Mouse (Mus musculus) left cerebral cortex, adult 9 months (tissue): ENCODE measurements at regions not wholly inside any gene's neighbourhood (a gene's known extent, or its start where the extent isn't known, plus 50 kb on each side); places are given as distances from the start of the nearest gene placed in this dataset.
A peak's percentile ranks its signal among the peaks of the same experiment; 100 is the strongest.
"Not testable (repeated sequence)": the region's sequence is repeated elsewhere in the genome, so short reads cannot be mapped to it uniquely, and the experiment has no call there.

ENCODE experiments used
- DNase-seq, 2 experiments: peaks; one replicate each; pipeline ENCODE4 v3.0.0; 2022; ENCODE audit warnings: low spot score in 2 of 2

GRCm38 (mm10) chrX:12294941-12295340 lies 134.8 kb upstream of the Bcor start:
- no peak for DNase-seq

GRCm38 (mm10) chrX:12296264-12297053 lies 136.3 kb upstream of the Bcor start:
- DNase-seq: no peak

GRCm38 (mm10) chrX:12298609-12299008 lies 138.5 kb upstream of the Bcor start:
- DNase-seq: no peak

- no peak for DNase-seq
Observed at GRCm38 (mm10) chrX:12299236-12299635, 139.1 kb upstream of the Bcor start.

- peak in 1 of 2 experiments; percentile 19 for DNase-seq
Observed at GRCm38 (mm10) chrX:12304678-12305077, 144.5 kb upstream of the Bcor start.

GRCm38 (mm10) chrX:12306940-12307339 lies 146.8 kb upstream of the Bcor start:
- no peak for DNase-seq

GRCm38 (mm10) chrX:12312534-12312933 lies 152.4 kb upstream of the Bcor start:
- no peak for DNase-seq

GRCm38 (mm10) chrX:12315658-12316057 lies 155.5 kb upstream of the Bcor start:
- no peak for DNase-seq

GRCm38 (mm10) chrX:12317488-12317887 lies 157.3 kb upstream of the Bcor start:
- not testable (repeated sequence) for DNase-seq

- DNase-seq: no peak
Observed at GRCm38 (mm10) chrX:12318848-12319651, 158.9 kb upstream of the Bcor start.

GRCm38 (mm10) chrX:12322453-12322852 lies 162.3 kb upstream of the Bcor start:
- DNase-seq: no peak

- no peak for DNase-seq
Observed at GRCm38 (mm10) chrX:12323268-12323667, 163.1 kb upstream of the Bcor start.

GRCm38 (mm10) chrX:12323812-12324211 lies 163.7 kb upstream of the Bcor start:
- DNase-seq: no peak

- DNase-seq: no peak
Observed at GRCm38 (mm10) chrX:12327464-12327863, 167.3 kb upstream of the Bcor start.

GRCm38 (mm10) chrX:12340561-12340960 lies 180.4 kb upstream of the Bcor start:
- DNase-seq: peak; percentile 13 to 48

- no peak for DNase-seq
Observed at GRCm38 (mm10) chrX:12341356-12341965, 181.3 kb upstream of the Bcor start.

- DNase-seq: no peak
Observed at GRCm38 (mm10) chrX:12344805-12345555, 184.8 kb upstream of the Bcor start.

- DNase-seq: no peak
Observed at GRCm38 (mm10) chrX:12346856-12347255, 186.7 kb upstream of the Bcor start.

GRCm38 (mm10) chrX:12348117-12348516 lies 188.0 kb upstream of the Bcor start:
- no peak for DNase-seq

GRCm38 (mm10) chrX:12354875-12355274 lies 194.7 kb upstream of the Bcor start:
- DNase-seq: no peak

GRCm38 (mm10) chrX:12358026-12358425 lies 197.9 kb upstream of the Bcor start:
- no peak for DNase-seq
